Mouse (Mus musculus) embryo, embryonic 11.5 days (tissue): ENCODE results near the gene Rabgap1l.

Experiments used
- DNase-seq: peaks from one replicate; pipeline ENCODE4 v3.0.0-alpha.2; 2012; ENCODE audit warnings: low read depth, low spot score

Rabgap1l gene

GRCm38 (mm10) chr1:160787926-160788325, 5.1 kb downstream of the Rabgap1l start:
- DNase-seq, result no peak

GRCm38 (mm10) chr1:160787164-160787563, 5.8 kb downstream of the Rabgap1l start:
- no peak for DNase-seq

- no peak for DNase-seq
Measured at GRCm38 (mm10) chr1:160786571-160786970, 6.4 kb downstream of the Rabgap1l start.

- DNase-seq, result no peak
Measured at GRCm38 (mm10) chr1:160785681-160786225, 7.3 kb downstream of the Rabgap1l start.

- DNase-seq, result no peak
Measured at GRCm38 (mm10) chr1:160784122-160784521, 8.9 kb downstream of the Rabgap1l start.

GRCm38 (mm10) chr1:160774166-160774565, 18.8 kb downstream of the Rabgap1l start:
- no peak for DNase-seq

GRCm38 (mm10) chr1:160765565-160765964, 27.4 kb downstream of the Rabgap1l start:
- no peak for DNase-seq

GRCm38 (mm10) chr1:160758243-160758642, 34.8 kb downstream of the Rabgap1l start:
- DNase-seq, result peak; percentile 13

GRCm38 (mm10) chr1:160755359-160755758, 37.7 kb downstream of the Rabgap1l start:
- DNase-seq, result no peak

GRCm38 (mm10) chr1:160750629-160751028, 42.4 kb downstream of the Rabgap1l start:
- no peak for DNase-seq

- no peak for DNase-seq
Measured at GRCm38 (mm10) chr1:160746786-160747185, 46.2 kb downstream of the Rabgap1l start.

- no peak for DNase-seq
Measured at GRCm38 (mm10) chr1:160745238-160745930, 47.6 kb downstream of the Rabgap1l start.

GRCm38 (mm10) chr1:160744009-160744408, 49.0 kb downstream of the Rabgap1l start:
- DNase-seq, result no peak

GRCm38 (mm10) chr1:160743229-160743628, 49.8 kb downstream of the Rabgap1l start:
- DNase-seq, result peak; percentile 46

- DNase-seq, result no peak
Measured at GRCm38 (mm10) chr1:160740650-160741049, 52.4 kb downstream of the Rabgap1l start.

- DNase-seq, result no peak
Measured at GRCm38 (mm10) chr1:160734743-160735142, 58.3 kb downstream of the Rabgap1l start.

GRCm38 (mm10) chr1:160729944-160730343, 63.1 kb downstream of the Rabgap1l start:
- DNase-seq, result no peak

- peak; percentile 13 for DNase-seq
Measured at GRCm38 (mm10) chr1:160717742-160718141, 75.3 kb downstream of the Rabgap1l start.

- DNase-seq, result peak; percentile 1
Measured at GRCm38 (mm10) chr1:160714685-160715084, 78.3 kb downstream of the Rabgap1l start.

GRCm38 (mm10) chr1:160713887-160714286, 79.1 kb downstream of the Rabgap1l start:
- DNase-seq, result no peak

GRCm38 (mm10) chr1:160713383-160713782, 79.6 kb downstream of the Rabgap1l start:
- DNase-seq, result no peak

GRCm38 (mm10) chr1:160710539-160710938, 82.5 kb downstream of the Rabgap1l start:
- no peak for DNase-seq

GRCm38 (mm10) chr1:160704596-160704995, 88.4 kb downstream of the Rabgap1l start:
- DNase-seq, result no peak
